ENCODE assay signal across 8 mouse cellular contexts in genomic region chr16:97443670-97444263, GRCm38 (mm10). TPM values are rescaled to one million over a fixed set of nuclear protein-coding genes. Genes with fewer than 3 reads are reported as not detected.
DNase-seq lines count a peak whose midpoint lies in the region; ATAC-seq and TF ChIP-seq lines count a peak whose summit lies in the region.

No protein-coding gene starts in this region.

- H3K9ac ChIP-seq in heart, postnatal 0 days (replicated peaks; ENCODE audit: low read depth, low read length), result no peak overlapping the region
- no peak overlapping the region for H3K9ac ChIP-seq in midbrain, embryonic 14.5 days (replicated peaks; ENCODE audit: low read length)

- H3K4me3 ChIP-seq in left cerebral cortex, adult 2 months, result no peak overlapping the region
- H3K4me3 ChIP-seq in heart, postnatal 0 days (ENCODE audit: low read depth, low read length), result no peak overlapping the region
- no peak overlapping the region for H3K4me3 ChIP-seq in midbrain, embryonic 14.5 days (replicated peaks; ENCODE audit: low read depth, low read length)

- H3K36me3 ChIP-seq in heart, postnatal 0 days (replicated peaks; ENCODE audit: control insufficient read depth, insufficient read depth, low read length), result no peaks in the 10 kb centered on the region
- H3K36me3 ChIP-seq in midbrain, embryonic 14.5 days (ENCODE audit: control insufficient read depth, insufficient read depth, low read length), result no peaks in the 10 kb centered on the region

- ATAC-seq in heart, postnatal 0 days (ENCODE audit: insufficient read depth, low read depth), result peak; percentile 64
- ATAC-seq in midbrain, embryonic 14.5 days (ENCODE audit: low FRiP score, low TSS enrichment), result no peak

- no peaks in the 10 kb centered on the region for H3K4me1 ChIP-seq in heart, postnatal 0 days (ENCODE audit: control insufficient read depth, insufficient read depth)
- no peaks in the 10 kb centered on the region for H3K4me1 ChIP-seq in midbrain, embryonic 14.5 days (ENCODE audit: control insufficient read depth, insufficient read depth, low read length)

- peak in 1 of 2 experiments; percentile 25 for DNase-seq in left cerebral cortex, adult 2 months (ENCODE audit: extremely low spot score in 1 of 2, low spot score in 2 of 2)
- no peak for DNase-seq in left cerebral cortex, adult 8-10 months (ENCODE audit: low spot score in 2 of 2)
- peak; percentile 86 for DNase-seq in R1 (ENCODE audit: low read depth, low spot score)
- DNase-seq in cerebellum, postnatal 14 days, result peak; percentile 47 to 66
- peak; percentile 71 for DNase-seq in heart, postnatal 0 days (ENCODE audit: low spot score)
- DNase-seq in kidney, postnatal 25 days, result peak; percentile 39 to 46
- DNase-seq in midbrain, embryonic 14.5 days, result peak; percentile 85
- peak; percentile 34 for DNase-seq in thymus, postnatal 4 days

- H3K27ac ChIP-seq in left cerebral cortex, adult 2 months, result no peak overlapping the region
- no peak overlapping the region for H3K27ac ChIP-seq in heart, postnatal 0 days (ENCODE audit: low read depth)
- H3K27ac ChIP-seq in midbrain, embryonic 14.5 days (replicated peaks; ENCODE audit: low read depth, low read length), result no peak overlapping the region

- WGBS in heart, postnatal 0 days, result 43% methylated on average over 14 of the region's 14 CpGs
- 55% methylated on average over 14 of the region's 14 CpGs for WGBS in midbrain, embryonic 14.5 days

- H3K9me3 ChIP-seq in heart, postnatal 0 days (replicated peaks; ENCODE audit: control insufficient read depth, low read length), result no peaks in the 10 kb centered on the region
- no peaks in the 10 kb centered on the region for H3K9me3 ChIP-seq in midbrain, embryonic 14.5 days (ENCODE audit: control insufficient read depth, low read length)

- no peak overlapping the region for H3K4me2 ChIP-seq in heart, postnatal 0 days (ENCODE audit: low read depth, low read length)
- no peak overlapping the region for H3K4me2 ChIP-seq in midbrain, embryonic 14.5 days (ENCODE audit: low read length)

- no peak for TF ChIP-seq EP300 in heart, postnatal 0 days (IDR thresholded peaks at IDR 0.05; ENCODE audit: low read depth)

- intact Hi-C loops in left cerebral cortex, adult 2 months (cut with DNase I), result loop anchor here (2.0 to 5.0 kb wide), 2 partner anchors 86 to 125 kb away; partner anchors contain the start of gene Bace2

- peak; percentile 96 for TF ChIP-seq CTCF in left cerebral cortex, adult 2 months (IDR thresholded peaks at IDR 0.05)
- TF ChIP-seq CTCF in heart, postnatal 0 days (IDR thresholded peaks at IDR 0.05; ENCODE audit: low read depth), result peak; percentile 90

- H3K27me3 ChIP-seq in heart, postnatal 0 days (ENCODE audit: control insufficient read depth, insufficient read depth, low read length), result no peaks in the 10 kb centered on the region
- H3K27me3 ChIP-seq in midbrain, embryonic 14.5 days (ENCODE audit: control insufficient read depth, insufficient read depth, low read length), result no peaks in the 10 kb centered on the region

RNA-seq across cellular contexts. Expression of gene Mx1, which starts 18.9 kb away (rescaled TPM):
- under 1 TPM; 0.36 to 0.70 TPM for total RNA-seq in left cerebral cortex, adult 2 months (2021)
- 1 to 10 TPM; 1.1 to 7.5 (median 2.6) TPM for total RNA-seq in left cerebral cortex, adult 8-10 months (2022)
- total RNA-seq in heart, postnatal 0 days (2014; rRNA removed; ENCODE audit: low replicate concordance), result 0.35 and 0.80 TPM in 2 replicates
- 0.22 and 0.37 TPM in 2 replicates for polyA plus RNA-seq in heart, postnatal 0 days (2015; fragmentation: Nextera tagmentation; extraction: Ambion mirVana)
- polyA plus RNA-seq in midbrain, embryonic 14.5 days (2014; fragmentation: Nextera tagmentation; extraction: Ambion mirVana), result 0.99 TPM in 1 of 2 replicates, not detected in the other

Comparison
In these comparisons a context has a peak if more than half of its experiments do, and no peak if none do; other contexts are left out.
1. DNase-seq: peak in R1 (single experiment), cerebellum, postnatal 14 days (2 of 2), heart, postnatal 0 days (single experiment), kidney, postnatal 25 days (2 of 2), midbrain, embryonic 14.5 days (single experiment) and thymus, postnatal 4 days (single experiment); none in left cerebral cortex, adult 8-10 months (0 of 2).